Mouse (Mus musculus) brain, embryonic 14.5 days (tissue): ENCODE measurements around the gene Abhd17b.

Source experiments
- CTCF ChIP-seq: fragments of 200-500 bp; IDR thresholded peaks from 2 replicates; pipeline ENCODE4 v1.5.1; 2012; ENCODE audit warnings: inconsistent platforms, mild to moderate bottlenecking, moderate library complexity, borderline replicate concordance; ENCODE audit not compliant: insufficient read depth, insufficient read length; ENCODE audit errors: extremely low read depth
- POLR2A ChIP-seq: fragments of 200-500 bp; IDR thresholded peaks from 2 replicates; pipeline ENCODE4 v1.6.1; 2012; ENCODE audit warnings: mild to moderate bottlenecking, inconsistent platforms, borderline replicate concordance; ENCODE audit not compliant: poor library complexity, insufficient read depth, insufficient read length, severe bottlenecking; ENCODE audit errors: extremely low read depth

GRCm38 (mm10) chr19:21713260-21714031, 60.5 kb downstream of the Abhd17b start:
- TF ChIP-seq CTCF (no peak), POLR2A (no peak)
